Mouse (Mus musculus) liver, embryonic 14.5 days (tissue): ENCODE measurements around the gene Ostf1.

Experiments used
- CTCF ChIP-seq: IDR thresholded peaks from 2 replicates; pipeline ENCODE4 v1.5.1; 2016; ENCODE audit warnings: antibody characterized with exemption, low read depth, control low read depth
- EP300 ChIP-seq: IDR thresholded peaks from 2 replicates; pipeline ENCODE4 v1.6.1; 2016; ENCODE audit warnings: antibody characterized with exemption, low read depth

DNA sequence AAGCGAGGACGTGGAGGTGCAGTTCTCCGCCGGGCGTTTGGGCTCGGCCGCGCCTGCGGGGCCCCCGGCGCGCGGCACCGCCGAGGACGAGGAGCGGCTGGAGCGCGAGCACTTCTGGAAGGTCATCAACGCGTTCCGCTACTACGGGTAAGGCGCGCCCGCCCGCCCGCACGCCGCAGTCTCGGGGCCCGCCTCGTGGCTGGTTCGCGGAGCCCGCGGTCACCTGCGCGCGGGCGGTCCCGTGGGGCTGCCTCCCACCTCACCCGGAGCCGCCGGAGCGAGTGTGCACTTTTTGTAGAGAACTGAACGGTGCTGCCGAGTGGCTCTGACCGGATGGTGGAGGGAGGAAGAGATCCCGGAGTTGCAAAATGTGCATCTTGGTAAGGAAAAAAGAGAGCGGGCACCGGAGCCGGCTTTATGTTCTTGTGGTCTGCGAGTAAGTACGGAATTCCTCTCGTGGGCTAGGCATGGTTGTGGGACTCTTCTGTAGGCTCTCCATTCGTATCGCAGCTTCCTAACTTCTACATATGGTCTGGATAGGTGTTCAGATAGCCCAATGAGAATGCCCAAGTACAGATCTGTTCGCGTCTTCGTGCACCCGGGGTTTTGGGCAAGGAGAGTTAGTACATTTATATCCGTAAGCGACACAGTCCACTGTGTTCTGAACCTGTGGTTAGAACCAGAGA is 39.6 kb upstream of the Ostf1 start:
- TF ChIP-seq EP300 (no peak), CTCF (no peak)
